Mouse (Mus musculus) hindbrain, postnatal 0 days (tissue): Measurements from ENCODE around the gene Sap30bp. TPM values are rescaled to one million over a fixed set of nuclear protein-coding genes. Genes with fewer than 3 reads are reported as not detected.

ENCODE experiments used
- ATAC-seq: fragments of 200-750 bp; cut with Nextera tagmentation; 2 replicates; pipeline ENCODE4 v1.8.0; 2017; ENCODE audit warnings: mild to moderate bottlenecking, moderate TSS enrichment, moderate library complexity
- DNase-seq: peaks from one replicate; pipeline ENCODE4 v3.0.0-alpha.2; 2015; ENCODE audit warnings: low spot score
- H3K27ac ChIP-seq: fragments of 300-500 bp; sonication (generic); 2 replicates; pipeline ENCODE4 v1.5.1; 2014; ENCODE audit warnings: mild to moderate bottlenecking
- H3K27me3 ChIP-seq: fragments of 300-500 bp; sonication (generic); 2 replicates; pipeline ENCODE4 v1.6.1; 2014; ENCODE audit warnings: low read length, mixed read lengths; ENCODE audit not compliant: insufficient read depth
- H3K36me3 ChIP-seq: fragments of 300-500 bp; sonication (generic); 2 replicates; pipeline ENCODE4 v1.6.1; 2014; ENCODE audit warnings: low read length, mixed read lengths; ENCODE audit not compliant: insufficient read depth
- H3K4me1 ChIP-seq: fragments of 300-500 bp; sonication (generic); 2 replicates; pipeline ENCODE4 v1.6.1; 2014; ENCODE audit warnings: antibody characterized with exemption, low read length, mixed read lengths; ENCODE audit not compliant: insufficient read depth
- H3K4me2 ChIP-seq: fragments of 300-500 bp; sonication (generic); 2 replicates; pipeline ENCODE4 v1.6.1; 2014; ENCODE audit warnings: low read depth, mild to moderate bottlenecking, low read length, moderate library complexity, mixed read lengths
- H3K4me3 ChIP-seq: fragments of 300-500 bp; sonication (generic); 2 replicates; pipeline ENCODE4 v1.5.1; 2014; ENCODE audit warnings: low read length
- H3K9ac ChIP-seq: fragments of 300-500 bp; sonication (generic); replicated peaks from 2 replicates; pipeline ENCODE4 v1.6.1; 2014; ENCODE audit warnings: mild to moderate bottlenecking, low read length, moderate library complexity, mixed read lengths
- H3K9me3 ChIP-seq: fragments of 300-500 bp; sonication (generic); 2 replicates; pipeline ENCODE4 v1.6.1; 2016; ENCODE audit warnings: low read length, mixed read lengths
- CTCF ChIP-seq: IDR thresholded peaks from 2 replicates; pipeline ENCODE4 v1.5.1; 2016; ENCODE audit warnings: antibody characterized with exemption, control low read depth, low read depth
- WGBS: fragments of 180-500 bp; shearing (Covaris S2); extraction: QIAGEN DNeasy Blood & Tissue Kit; methylation state at CpG from one replicate; pipeline ENCODE4 v1.1.7; 2014; 5-methylcytosine and 5-hydroxymethylcytosine counted together
- polyA plus RNA-seq: library from polyadenylated mRNA; unstranded; fragments of >200 nt; fragmentation: Nextera tagmentation; extraction: Ambion mirVana; gene quantifications from 2 replicates; pipeline ENCODE4 v1.2.1, GENCODE M21; 2015
- total RNA-seq: library from RNA; depleted of rRNA; stranded (reverse); fragments of >200 nt; gene quantifications from 2 replicates; pipeline ENCODE4 v1.2.3, GENCODE M21; 2014

Gene Sap30bp
- total and polyA plus RNA-seq, 2 experiments from 2014 or later, result 42.8 to 52.8 TPM

- Histone ChIP-seq H3K27ac (no peak overlapping the region), H3K9me3 (no peaks in the 10 kb centered on the region), H3K36me3 (peaks cover 50% of the 10 kb centered on the region; the same call in 1 of the 2 replicates), H3K4me3 (no peak overlapping the region), H3K4me1 (no peaks in the 10 kb centered on the region), H3K27me3 (no peaks in the 10 kb centered on the region), H3K4me2 (no peak overlapping the region), H3K9ac (no peak overlapping the region)
- 80% methylated on average over 10 of the region's 10 CpGs for WGBS
- TF ChIP-seq CTCF, result no peak
- DNase-seq, result no peak
- ATAC-seq, result no peak
Observed at GRCm38 (mm10) chr11:115964977-115965604, 32.0 kb downstream of the Sap30bp start.

DNA sequence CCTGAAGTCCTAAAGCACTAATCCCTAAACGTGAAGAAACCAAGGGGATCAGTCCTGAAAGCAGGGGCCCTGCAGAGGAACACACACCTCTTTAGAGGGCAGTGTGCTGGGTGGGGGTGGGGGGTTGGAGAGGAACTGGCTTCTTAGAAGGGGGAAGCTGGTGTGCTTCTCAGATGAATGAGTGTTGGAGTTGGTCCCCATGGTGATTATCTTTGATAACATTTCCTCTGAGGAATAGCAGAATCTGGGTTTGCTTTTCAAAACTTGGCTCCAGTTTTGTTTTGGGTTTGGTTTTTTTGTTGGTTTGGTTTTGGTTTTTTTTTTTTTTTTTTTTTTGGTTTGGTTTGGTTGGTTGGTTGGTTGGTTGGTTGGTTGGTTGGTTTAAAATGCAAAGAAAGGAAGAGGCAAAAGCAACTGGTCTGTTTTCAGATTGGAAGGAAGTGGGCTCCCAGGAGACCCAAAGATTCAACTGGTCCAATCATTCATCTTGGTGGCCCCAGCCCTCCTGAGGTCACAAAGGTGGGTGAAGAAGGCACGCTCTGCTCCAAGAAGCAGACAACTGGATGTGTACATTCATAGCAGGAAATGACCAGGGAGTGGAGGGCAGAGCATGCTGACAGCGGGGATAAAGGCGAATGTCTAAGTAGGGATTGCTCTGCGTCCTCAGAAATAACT, 35.8 kb downstream of the Sap30bp start:
- H3K27me3 ChIP-seq, result peaks cover 2% of the 10 kb centered on the region; the same call in 1 of the 2 replicates
- no peak overlapping the region for H3K9ac ChIP-seq
- 60% methylated on average over 5 of the region's 5 CpGs for WGBS
- H3K36me3 ChIP-seq, result peaks cover 25% of the 10 kb centered on the region; the same call in 1 of the 2 replicates
- H3K4me2 ChIP-seq, result no peak overlapping the region
- H3K4me1 ChIP-seq, result no peaks in the 10 kb centered on the region
- no peaks in the 10 kb centered on the region for H3K9me3 ChIP-seq
- ATAC-seq, result no peak
- H3K27ac ChIP-seq, result no peak overlapping the region
- no peak overlapping the region for H3K4me3 ChIP-seq
- DNase-seq, result no peak
- TF ChIP-seq CTCF, result no peak

DNA sequence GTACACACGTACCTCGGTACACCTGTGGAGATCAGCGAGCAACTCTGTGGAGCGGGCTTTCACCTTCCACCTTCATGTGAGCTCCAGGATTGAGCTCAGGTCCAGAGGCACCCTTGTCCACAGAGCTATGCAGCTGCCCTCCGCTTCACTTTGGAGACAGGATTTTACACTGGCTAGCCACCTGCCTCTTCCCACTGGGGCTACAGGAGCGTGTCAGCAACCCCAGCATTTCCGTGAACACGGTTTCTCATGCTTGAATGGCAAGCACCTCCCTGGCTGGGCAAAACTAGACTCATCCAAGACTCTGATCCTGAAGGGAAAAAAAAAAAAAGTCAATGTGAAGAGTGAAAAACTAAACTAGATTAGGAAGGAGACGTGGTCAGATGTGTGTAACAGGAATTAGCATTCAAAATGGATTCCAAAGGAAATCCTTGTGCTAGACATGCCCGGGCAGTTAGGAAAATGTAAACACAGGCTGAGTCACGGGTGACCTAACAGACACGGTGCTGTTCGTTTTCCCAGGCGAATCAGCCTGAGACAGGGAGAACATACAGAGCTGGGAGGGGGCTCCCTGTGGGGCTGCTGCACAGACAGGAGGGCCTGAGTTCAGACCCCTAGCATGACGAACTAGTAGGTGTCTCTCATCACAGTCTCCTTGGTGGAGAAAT, 37.1 kb downstream of the Sap30bp start:
- no peak overlapping the region for H3K9ac ChIP-seq
- TF ChIP-seq CTCF, result no peak
- WGBS, result 59% methylated on average over 15 of the region's 15 CpGs
- no peak overlapping the region for H3K4me3 ChIP-seq
- H3K9me3 ChIP-seq, result no peaks in the 10 kb centered on the region
- ATAC-seq (no peak), DNase-seq (no peak)
- H3K27me3 ChIP-seq, result peaks cover 7% of the 10 kb centered on the region; the same call in 1 of the 2 replicates
- 0 out of 2 replicates have a peak, but pooled peaks cover under 1% of the 10 kb centered on the region for H3K4me1 ChIP-seq
- no peak overlapping the region for H3K4me2 ChIP-seq
- no peak overlapping the region for H3K27ac ChIP-seq
- H3K36me3 ChIP-seq, result peaks cover 13% of the 10 kb centered on the region; the same call in 1 of the 2 replicates

DNA sequence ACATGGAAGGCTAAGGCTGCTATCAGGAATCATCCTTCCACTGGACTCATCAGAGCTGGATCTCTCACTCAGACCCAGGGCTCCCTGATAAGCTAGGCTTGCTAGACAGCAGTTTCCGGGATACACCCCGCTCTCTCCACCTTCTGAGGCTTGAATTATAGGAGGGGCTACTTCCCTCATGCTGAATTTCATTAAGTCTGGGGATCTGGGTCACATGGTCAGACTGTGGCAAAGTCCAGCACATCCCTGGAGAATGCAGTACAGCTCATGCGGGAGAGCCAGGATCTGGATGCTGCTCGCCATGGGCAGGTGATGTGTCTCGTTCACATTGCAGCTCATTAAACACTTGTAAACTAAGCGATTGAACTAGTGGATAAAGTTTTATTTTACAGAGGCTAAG, 37.9 kb downstream of the Sap30bp start:
- peaks cover 5% of the 10 kb centered on the region; the same call in 1 of the 2 replicates for H3K36me3 ChIP-seq
- no peaks in the 10 kb centered on the region for H3K9me3 ChIP-seq
- peaks cover 7% of the 10 kb centered on the region; the same call in 1 of the 2 replicates for H3K27me3 ChIP-seq
- no peak overlapping the region for H3K9ac ChIP-seq
- H3K4me1 ChIP-seq, result 0 out of 2 replicates have a peak, but pooled peaks cover 3% of the 10 kb centered on the region
- no peak overlapping the region for H3K4me2 ChIP-seq
- no peak overlapping the region for H3K4me3 ChIP-seq
- WGBS, result 71% methylated on average over 6 of the region's 6 CpGs
- TF ChIP-seq CTCF, result no peak
- no peak for ATAC-seq
- DNase-seq, result no peak
- no peak overlapping the region for H3K27ac ChIP-seq

- peak; percentile 19; the same call in 1 of the 2 replicates for TF ChIP-seq CTCF
- Histone ChIP-seq H3K27ac (0 out of 2 replicates have a peak within 1 kb of the TSS, but pooled peaks have one; percentile 3), H3K4me3 (peak within 1 kb of the TSS; percentile 37), H3K4me2 (peak within 1 kb of the TSS; percentile 61), H3K27me3 (peaks cover 7% of the 10 kb centered on the region; the same call in 1 of the 2 replicates), H3K4me1 (0 out of 2 replicates have a peak, but pooled peaks cover 3% of the 10 kb centered on the region), H3K9ac (peak within 1 kb of the TSS; percentile 45), H3K36me3 (no peaks in the 10 kb centered on the region), H3K9me3 (no peaks in the 10 kb centered on the region)
- WGBS, result 12% methylated on average over 50 of the region's 58 CpGs
- DNase-seq, result peak; percentile 20
- peak; percentile 47 for ATAC-seq
Observed at GRCm38 (mm10) chr11:115974309-115975082, 41.4 kb downstream of the Sap30bp start, which contains the start of gene Itgb4. Gene Itgb4 (plus strand): TSS chr11:115974709.

DNA sequence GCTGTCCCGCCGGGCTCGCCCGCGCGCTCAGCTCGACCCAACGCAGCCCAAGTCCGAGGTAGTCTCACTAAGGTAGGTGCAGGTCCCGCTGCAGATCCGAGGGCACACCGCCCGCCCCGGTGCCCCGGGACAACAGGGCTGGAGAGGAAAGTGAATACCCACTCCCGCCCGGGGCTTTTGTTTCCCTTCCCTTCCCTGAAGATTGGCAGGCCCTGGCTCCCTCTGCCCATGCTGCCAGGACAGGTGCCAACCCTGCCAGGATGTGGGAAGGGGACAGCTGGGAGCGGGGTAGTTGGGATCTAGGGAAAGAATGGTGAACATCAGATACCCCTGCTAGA, 42.0 kb downstream of the Sap30bp start:
- no peaks in the 10 kb centered on the region for H3K9me3 ChIP-seq
- no peak for TF ChIP-seq CTCF
- 3% methylated on average over 16 of the region's 18 CpGs for WGBS
- peak overlapping the region; percentile 61 for H3K4me2 ChIP-seq
- 0 out of 2 replicates have a peak overlapping the region, but pooled peaks have one; percentile 3 for H3K27ac ChIP-seq
- H3K9ac ChIP-seq, result peak overlapping the region; percentile 45
- peak overlapping the region; percentile 37 for H3K4me3 ChIP-seq
- H3K4me1 ChIP-seq, result 0 out of 2 replicates have a peak, but pooled peaks cover 3% of the 10 kb centered on the region
- H3K27me3 ChIP-seq, result peaks cover 7% of the 10 kb centered on the region; the same call in 1 of the 2 replicates
- no peaks in the 10 kb centered on the region for H3K36me3 ChIP-seq
- ATAC-seq (peak; percentile 55; the same call in 1 of the 2 replicates), DNase-seq (peak; percentile 32)
